Mouse (Mus musculus) spleen, postnatal 0 days (tissue): ENCODE measurements around the gene Prelid3b. TPM values are rescaled to one million over a fixed set of nuclear protein-coding genes. Genes with fewer than 3 reads are reported as not detected.

ENCODE experiments used
- polyA plus RNA-seq: library from polyadenylated mRNA; unstranded; fragments of >200 nt; fragmentation: Nextera tagmentation; extraction: Ambion mirVana; gene quantifications from 2 replicates; pipeline ENCODE4 v1.2.1, GENCODE M21; 2015

Gene Prelid3b
- polyA plus RNA-seq: 96.5 and 108 TPM in 2 replicates

DNA sequence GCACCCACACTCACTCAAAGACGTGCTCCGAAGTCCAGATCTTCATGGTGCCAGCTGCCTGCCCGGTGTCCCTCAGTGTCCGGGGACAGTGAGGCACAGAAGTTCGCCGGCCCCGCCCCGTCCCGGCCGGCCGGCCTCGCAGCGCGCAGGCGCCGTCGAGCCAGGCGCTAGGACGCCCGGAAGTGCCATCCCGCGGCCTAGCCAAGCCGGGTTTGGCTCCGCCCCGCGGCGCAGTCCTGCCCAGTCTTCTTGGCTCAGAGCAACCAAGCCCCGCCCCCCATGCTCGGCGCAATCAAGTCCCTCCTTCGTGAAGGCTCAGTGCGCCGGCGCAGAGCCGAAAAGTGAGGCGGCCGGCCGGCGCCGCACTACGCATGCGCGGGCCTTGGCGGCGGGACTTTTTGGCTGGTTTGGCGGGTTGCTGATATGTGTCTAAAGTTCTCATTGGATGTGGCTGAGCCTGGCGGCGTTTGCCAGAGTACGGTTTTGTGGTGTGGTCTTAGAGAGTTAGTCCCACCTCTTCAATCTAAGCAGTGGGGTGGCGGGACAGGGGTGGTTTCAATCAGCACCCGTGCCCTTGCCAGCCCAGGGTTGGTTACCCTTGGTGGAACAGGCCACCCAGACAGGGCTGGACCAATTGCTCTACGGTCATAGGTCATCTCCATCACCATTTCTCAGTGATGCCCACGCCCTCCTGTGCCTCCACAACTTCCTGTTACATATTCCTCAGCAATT is at the start of gene Prelid3b:
TSS of gene Prelid3b (minus strand) at position 264 of the 732 bp plus-strand sequence.

DNA sequence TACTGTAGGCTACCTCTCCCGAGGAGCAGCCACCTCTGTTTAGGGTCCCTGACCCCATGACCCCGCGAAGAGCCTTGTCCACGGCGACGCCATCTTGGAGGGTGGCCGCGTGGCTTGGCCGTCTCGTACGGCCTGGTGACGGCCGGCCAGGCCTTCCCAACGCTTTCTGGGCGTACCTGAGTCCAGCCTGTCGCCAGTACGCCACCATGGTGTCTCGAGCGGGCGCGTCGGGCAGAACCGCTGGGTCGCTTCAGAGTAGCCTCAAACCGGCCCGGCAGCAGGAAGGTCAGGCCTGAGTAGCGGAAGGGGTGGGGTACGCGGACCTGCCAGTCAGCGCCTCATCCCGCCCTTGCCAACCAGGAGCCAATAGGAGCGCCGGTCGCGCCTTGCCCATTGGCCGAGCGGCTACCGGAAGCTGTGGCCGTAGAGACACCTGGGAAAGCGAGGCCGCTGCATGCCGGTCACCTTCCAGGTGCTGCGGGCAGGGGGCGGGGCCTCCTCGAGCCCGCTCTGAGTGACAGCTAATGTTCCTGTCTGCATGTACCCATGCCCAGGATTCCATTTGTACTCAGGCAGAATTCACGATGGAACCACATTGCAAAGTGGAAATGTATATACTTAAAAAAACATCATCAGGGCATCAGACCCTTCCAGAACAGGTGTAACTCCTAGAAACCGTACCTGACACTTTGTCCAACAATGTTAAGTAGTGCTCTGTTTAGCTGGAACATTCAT is 8.9 kb downstream of the Prelid3b start, which contains the start of gene Atp5e:
TSS of gene Atp5e (minus strand) at position 317 of the 735 bp plus-strand sequence.

DNA sequence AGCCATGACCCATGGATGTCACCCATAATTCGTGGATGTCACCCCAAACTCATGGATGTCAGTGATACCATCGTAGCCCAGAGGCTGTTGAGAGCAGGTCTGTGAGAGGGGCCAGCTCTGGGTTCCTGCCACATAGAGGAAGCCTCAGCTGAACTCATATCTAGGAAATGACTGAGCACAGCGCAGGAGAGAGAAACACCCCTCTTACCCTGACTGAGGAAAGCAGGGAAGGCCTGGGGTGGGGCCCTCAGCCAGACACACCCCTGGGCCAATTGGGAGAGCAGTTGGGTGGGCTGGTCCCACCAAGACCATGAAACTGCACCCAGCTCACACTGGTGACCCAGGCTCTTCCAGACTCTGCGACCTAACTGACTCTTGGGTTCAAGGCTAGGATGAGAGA is 22.5 kb downstream of the Prelid3b start, which contains the start of gene Tubb1:
TSS of gene Tubb1 (plus strand) at position 343 of the 400 bp plus-strand sequence.

GRCm38 (mm10) chr2:174438737-174439449 is 34.0 kb downstream of the Prelid3b start, which contains the start of gene Ctsz:
Gene Ctsz (minus strand): TSS chr2:174439039.

GRCm38 (mm10) chr2:174415731-174416310 is 57.1 kb downstream of the Prelid3b start, which contains the start of gene Nelfcd:
Gene Nelfcd (plus strand): TSS chr2:174415804.

Other genes with a start within 250 kb of the Prelid3b start
- gene Gnas, start 188.8 kb downstream of the Prelid3b start, polyA plus RNA-seq: 802 and 989 TPM in 2 replicates
- 6.1 and 9.9 TPM in 2 replicates for gene Gm20721, start 126.4 kb downstream of the Prelid3b start, polyA plus RNA-seq
- 64.9 and 76.8 TPM in 2 replicates for gene Nelfcd, start 57.3 kb downstream of the Prelid3b start, polyA plus RNA-seq
- gene Ctsz, start 34.0 kb downstream of the Prelid3b start, polyA plus RNA-seq: 90.2 and 128 TPM in 2 replicates
- 8.6 and 10.6 TPM in 2 replicates for gene Tubb1, start 22.4 kb downstream of the Prelid3b start, polyA plus RNA-seq
- gene Atp5e, start 9.0 kb downstream of the Prelid3b start, polyA plus RNA-seq: 495 and 541 TPM in 2 replicates
- 0.29 and 0.38 TPM in 2 replicates for gene Zfp831, start 170.5 kb upstream of the Prelid3b start, polyA plus RNA-seq